Mouse (Mus musculus): ENCODE results near the gene Ptges. TPM values are rescaled to one million over a fixed set of nuclear protein-coding genes. Genes with fewer than 3 reads are reported as not detected.

Ptges gene
- total RNA-seq, 2 experiments from 2014 or later = 0.09 TPM; not detected in 1

DNA sequence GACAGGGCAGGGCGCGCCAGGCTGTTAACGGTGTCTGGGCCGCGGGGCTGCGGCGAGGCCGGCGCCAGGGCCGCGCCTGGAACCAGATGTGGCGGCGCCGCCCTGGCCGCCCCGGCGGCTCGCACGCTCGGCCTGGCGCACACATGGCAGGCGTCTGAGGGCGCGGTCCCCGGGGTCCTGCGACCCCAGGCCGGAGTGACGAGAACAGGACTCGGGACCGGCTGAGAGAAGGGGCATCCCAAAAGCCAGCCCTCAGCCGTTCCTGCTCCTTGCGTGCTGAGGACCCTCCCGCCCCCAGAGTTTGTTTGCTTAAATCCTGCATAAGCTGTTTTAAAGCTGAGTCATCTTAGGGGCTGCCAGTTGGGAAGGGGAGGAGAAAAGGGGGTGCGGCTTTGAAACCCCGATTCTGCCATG is 64.7 kb downstream of the Ptges start:
- no peak for ATAC-seq (replicated peaks; ENCODE audit: low FRiP score, low TSS enrichment, poor library complexity, severe bottlenecking)

DNA sequence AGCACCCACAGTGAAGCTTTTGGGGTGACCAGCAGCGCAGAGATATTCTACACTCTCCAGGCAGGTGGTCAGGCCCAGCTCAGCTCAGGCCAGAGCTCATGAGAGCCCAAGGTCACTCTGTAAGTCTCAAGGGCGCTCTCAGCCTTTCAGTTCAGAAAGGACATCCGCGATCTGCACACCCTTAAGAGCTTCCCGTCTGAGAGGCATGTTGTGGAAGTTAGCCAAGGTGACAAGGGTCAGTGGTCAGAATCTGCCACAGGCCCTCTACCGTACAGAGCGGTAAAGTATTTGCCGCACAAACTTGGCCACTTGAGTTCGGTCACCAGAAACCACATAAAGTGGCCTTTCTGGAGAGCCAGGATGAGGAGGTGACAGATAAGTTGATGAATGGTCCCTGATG is 66.1 kb downstream of the Ptges start:
- no peak for ATAC-seq (replicated peaks; ENCODE audit: low FRiP score, low TSS enrichment, poor library complexity, severe bottlenecking)

DNA sequence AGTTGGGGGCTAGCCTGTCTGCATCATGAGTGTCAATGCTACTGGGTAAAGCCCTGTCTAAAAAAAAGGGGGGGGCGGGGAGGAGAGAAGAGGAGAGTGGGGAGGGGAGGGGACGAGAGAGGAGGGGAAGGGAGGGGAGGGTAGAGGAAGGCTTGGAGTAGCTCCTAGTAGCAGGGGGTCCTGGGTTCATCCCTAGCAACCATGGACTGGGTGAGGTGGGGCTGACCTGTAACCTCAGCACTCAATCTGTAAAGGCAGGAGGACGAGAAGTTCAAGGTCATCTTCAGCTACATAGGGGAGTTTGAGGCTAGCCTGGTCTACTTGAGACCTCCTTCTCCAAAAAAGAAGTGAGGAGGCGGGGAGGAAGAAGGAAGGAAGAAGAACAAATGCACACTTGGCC is 67.6 kb downstream of the Ptges start:
- ATAC-seq (replicated peaks; ENCODE audit: low FRiP score, low TSS enrichment, poor library complexity, severe bottlenecking) = no peak

DNA sequence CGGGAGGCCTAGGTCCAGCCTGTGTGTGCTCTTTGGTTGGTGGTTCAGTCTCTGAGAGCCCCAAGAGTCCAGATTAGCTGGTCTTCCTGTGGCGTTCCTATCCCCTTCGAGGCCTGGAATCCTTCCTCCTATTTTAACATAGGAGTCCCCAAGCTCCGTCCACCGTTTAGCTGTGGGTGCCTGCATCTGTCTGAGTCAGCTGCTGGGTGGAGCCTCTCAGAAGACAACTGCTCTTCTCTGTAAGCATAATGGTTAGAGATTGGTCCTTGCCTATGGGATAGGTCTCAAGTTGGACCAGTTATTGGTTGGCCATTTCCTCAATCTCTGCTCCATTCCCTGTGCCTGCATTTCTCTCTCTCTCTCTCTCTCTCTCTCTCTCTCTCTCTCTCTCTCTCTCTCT is 69.9 kb downstream of the Ptges start:
- no peak for ATAC-seq (replicated peaks; ENCODE audit: low FRiP score, low TSS enrichment, poor library complexity, severe bottlenecking)

DNA sequence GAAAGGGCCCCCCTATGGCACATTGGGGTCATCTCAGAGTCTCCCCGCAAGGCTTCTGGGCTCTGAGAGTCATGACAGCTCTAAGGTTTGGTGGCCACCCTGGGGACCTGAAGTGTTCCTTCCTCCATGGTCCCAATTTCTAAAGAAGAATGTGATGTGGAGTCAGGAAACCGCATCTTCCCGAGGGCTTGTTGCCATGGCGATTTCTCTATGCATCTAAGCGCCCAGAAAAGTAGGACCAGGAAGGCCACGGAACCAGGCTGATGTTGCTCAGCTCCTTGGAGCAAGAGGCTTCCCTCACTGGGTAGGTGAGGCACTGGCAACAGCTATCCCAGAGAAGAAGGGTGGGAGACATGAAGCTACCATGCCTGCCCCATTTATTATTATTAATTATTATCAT is 72.6 kb downstream of the Ptges start:
- ATAC-seq (replicated peaks; ENCODE audit: low FRiP score, low TSS enrichment, poor library complexity, severe bottlenecking) = no peak

DNA sequence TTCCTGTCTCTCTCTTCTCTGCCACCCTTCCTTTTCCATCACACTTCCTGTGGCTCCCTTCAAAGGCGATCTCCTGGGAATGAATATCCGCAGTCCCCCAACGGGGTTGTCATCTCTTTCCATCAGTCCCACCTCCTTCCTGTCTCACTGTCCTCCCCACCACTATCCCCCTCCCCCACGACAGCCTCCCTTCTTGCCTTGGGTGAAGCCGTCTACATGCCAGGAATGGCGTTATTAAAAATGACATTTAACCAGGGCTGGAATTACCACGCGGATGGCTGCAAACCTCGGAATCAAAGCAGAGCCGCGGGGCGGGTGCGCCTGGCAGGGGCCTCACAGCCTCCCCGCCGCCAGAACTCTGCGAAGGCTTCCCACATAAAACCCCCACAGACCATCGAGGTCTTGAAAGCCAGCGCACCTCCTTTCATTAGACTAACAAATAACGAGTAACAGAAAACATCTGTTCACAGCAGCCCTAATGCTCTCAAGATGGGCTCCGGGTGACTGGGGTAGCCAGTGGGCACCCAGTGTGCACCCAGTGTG is 76.8 kb downstream of the Ptges start:
- ATAC-seq (replicated peaks; ENCODE audit: low FRiP score, low TSS enrichment, poor library complexity, severe bottlenecking) = no peak

DNA sequence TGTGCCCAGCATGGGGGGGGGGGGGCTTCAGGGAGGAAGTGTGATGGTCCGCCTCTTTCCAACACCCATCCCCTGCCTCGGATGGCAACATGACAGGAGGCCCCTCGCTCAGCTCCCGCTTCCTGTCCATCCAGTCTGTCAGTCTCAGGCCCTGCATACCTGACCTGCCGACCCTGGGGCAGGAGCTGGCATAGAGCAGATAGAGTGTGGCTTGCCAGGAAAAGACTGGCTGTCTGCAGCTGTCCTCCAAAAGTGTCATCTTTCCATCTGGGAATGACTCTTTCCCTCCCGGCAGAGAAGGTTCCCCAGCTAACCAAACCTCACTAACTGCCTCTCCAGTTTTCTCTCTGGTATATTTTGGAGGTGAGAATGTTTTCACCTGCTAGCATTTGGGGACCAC is 79.1 kb downstream of the Ptges start:
- no peak for ATAC-seq (replicated peaks; ENCODE audit: low FRiP score, low TSS enrichment, poor library complexity, severe bottlenecking)

DNA sequence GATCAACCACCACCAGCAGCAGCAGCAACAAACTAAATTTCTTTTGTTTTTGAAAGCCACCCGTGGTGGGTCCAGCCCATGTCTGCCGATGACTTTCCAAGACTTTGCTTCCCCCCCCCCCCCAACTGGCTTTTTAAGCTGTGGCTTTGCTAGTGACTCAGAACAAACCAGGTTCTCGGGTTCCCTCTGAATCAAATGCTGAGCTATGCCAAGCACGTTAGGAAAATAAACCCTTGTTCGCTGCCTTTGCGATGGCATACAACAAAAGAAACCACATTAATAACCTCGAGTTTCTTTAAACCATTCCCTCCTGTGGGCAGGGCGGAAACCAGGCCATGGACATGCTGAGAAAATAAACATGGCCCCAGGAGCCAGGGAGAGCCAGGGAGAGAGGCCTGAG is 81.5 kb downstream of the Ptges start:
- ATAC-seq (replicated peaks; ENCODE audit: low FRiP score, low TSS enrichment, poor library complexity, severe bottlenecking) = no peak

DNA sequence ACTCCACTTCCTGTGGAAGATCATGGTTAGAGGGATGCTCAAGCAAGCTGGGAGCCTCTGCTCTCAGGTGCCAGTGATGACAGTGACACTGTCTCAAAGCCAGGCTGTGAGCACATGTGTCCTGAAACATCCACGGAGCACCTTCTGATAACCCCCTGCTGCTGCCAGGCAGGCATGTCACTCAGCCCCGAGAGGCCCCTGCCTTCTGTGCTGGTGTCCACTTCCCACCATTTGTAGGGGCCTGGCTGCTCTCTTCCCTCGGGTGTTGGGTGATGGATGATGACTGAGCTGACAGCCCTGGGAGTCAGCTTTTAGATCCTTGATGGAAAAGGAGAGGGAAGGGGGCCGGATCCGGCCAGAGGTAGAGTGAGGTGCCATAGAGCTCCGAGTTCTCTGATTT is 82.9 kb downstream of the Ptges start:
- ATAC-seq (replicated peaks; ENCODE audit: low FRiP score, low TSS enrichment, poor library complexity, severe bottlenecking) = no peak

DNA sequence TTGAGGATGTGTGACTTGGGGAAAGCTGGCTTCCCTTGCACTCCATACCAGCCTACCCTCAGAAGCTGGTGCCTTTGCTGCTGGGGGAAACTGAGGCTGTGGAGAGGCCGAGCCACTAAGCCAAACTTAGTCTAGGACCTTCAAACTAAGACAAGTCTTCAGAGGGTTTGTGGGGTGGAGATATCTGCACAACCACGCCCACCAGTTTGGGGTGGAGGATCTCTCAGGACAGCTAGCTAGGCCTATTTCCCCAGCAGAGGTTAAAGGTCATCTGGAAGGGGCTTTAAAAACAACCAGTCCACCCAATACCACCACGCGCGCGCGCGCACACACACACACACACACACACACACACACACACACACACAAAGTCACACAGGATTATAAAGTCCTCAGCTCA is 83.4 kb downstream of the Ptges start:
- ATAC-seq (replicated peaks; ENCODE audit: low FRiP score, low TSS enrichment, poor library complexity, severe bottlenecking) = no peak

DNA sequence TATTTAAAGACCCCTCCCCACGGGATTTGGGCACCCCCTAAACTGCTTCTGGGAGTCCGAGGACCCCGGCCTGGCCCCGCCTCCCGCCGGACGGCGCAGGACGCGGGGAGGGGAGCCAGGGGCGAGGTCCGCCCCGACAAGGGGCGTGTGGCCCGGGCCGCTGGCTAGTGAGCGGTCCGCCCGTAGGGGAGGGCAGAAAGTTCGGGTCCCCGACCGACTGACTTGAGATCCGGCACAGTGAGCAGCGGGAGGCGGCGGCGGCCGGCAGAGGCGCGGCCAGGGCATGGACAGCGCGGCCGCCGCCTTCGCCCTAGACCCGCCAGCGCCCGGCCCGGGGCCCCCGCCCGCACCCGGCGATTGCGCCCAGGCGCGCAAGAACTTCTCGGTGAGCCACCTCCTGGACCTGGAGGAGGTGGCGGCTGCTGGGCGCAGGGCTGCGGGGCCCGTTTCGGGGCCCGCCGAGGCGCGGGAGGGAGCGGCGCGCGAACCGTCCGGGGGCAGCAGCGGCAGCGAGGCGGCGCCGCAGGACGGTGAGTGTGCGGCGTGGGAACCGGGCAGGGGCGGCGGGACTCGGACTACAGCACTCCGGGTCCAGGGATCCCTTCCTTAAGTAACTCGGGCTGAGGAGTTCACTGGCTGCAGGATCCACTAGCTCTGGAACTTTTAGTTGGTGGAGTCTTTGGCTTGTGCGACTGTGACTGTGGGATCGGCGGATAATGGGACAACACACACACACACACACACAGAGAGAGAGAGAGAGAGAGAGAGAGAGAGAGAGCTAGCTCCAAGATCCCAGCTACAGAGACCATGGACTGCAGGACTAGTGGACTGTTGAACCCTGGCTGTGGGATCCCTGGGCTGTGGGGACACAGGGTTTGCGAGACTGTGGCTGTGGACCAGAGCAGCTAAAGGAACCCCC is 84.3 kb downstream of the Ptges start:
- ATAC-seq (replicated peaks; ENCODE audit: low FRiP score, low TSS enrichment, poor library complexity, severe bottlenecking) = no peak

DNA sequence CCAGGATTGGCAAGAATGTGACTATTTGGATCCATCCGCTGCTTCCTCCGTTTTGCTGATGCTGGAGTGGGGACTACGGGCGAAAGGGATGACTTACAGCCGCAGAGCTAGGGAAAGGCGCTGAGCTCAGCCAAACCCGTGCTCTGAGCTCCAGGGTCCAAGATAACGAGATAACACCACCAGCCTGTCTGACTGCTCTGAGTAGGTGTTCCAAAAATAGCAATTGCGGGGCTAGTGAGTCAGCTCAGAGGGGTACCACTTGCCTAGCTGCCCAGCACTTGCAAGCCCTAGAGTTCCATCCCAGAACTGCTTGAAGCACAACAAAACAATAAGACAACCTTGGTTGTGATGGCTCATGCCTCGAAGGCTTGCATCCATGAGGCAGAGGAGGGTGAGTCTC is 87.0 kb downstream of the Ptges start:
- ATAC-seq (replicated peaks; ENCODE audit: low FRiP score, low TSS enrichment, poor library complexity, severe bottlenecking) = no peak

Other genes starting within 250 kb of the Ptges start
- gene 1700001O22Rik, start 126.2 kb downstream of the Ptges start, total RNA-seq (2014; fragmentation: Nextera tagmentation) = 0.54 and 1.2 TPM in 2 replicates
- gene 1700001O22Rik, start 126.2 kb downstream of the Ptges start, total RNA-seq (2017) = not detected in 2 replicates
- 23.7 and 36.8 TPM in 2 replicates for gene Ntmt1, start 122.0 kb downstream of the Ptges start, total RNA-seq (2014; fragmentation: Nextera tagmentation)
- 9.8 and 14.7 TPM in 2 replicates for gene Ntmt1, start 122.0 kb downstream of the Ptges start, total RNA-seq (2017)
- 30.1 and 31.3 TPM in 2 replicates for gene Asb6, start 99.5 kb downstream of the Ptges start, total RNA-seq (2014; fragmentation: Nextera tagmentation)
- gene Asb6, start 99.5 kb downstream of the Ptges start, total RNA-seq (2017) = 16.2 and 37.6 TPM in 2 replicates
- gene Prrx2, start 94.9 kb downstream of the Ptges start, total RNA-seq (2014; fragmentation: Nextera tagmentation) = not detected in 2 replicates
- gene Prrx2, start 94.9 kb downstream of the Ptges start, total RNA-seq (2017) = not detected in 2 replicates
- gene Tor1b, start 23.1 kb upstream of the Ptges start, total RNA-seq (2014; fragmentation: Nextera tagmentation) = 37.2 and 49.8 TPM in 2 replicates
- 43.3 and 46.5 TPM in 2 replicates for gene Tor1b, start 23.1 kb upstream of the Ptges start, total RNA-seq (2017)
- gene Tor1a, start 38.1 kb upstream of the Ptges start, total RNA-seq (2014; fragmentation: Nextera tagmentation) = 22.3 and 28.1 TPM in 2 replicates
- 28.3 and 46.0 TPM in 2 replicates for gene Tor1a, start 38.1 kb upstream of the Ptges start, total RNA-seq (2017)
- gene BC005624, start 52.3 kb upstream of the Ptges start, total RNA-seq (2014; fragmentation: Nextera tagmentation) = 37.7 and 46.7 TPM in 2 replicates
- gene BC005624, start 52.3 kb upstream of the Ptges start, total RNA-seq (2017) = 70.5 and 93.3 TPM in 2 replicates
- gene Usp20, start 52.4 kb upstream of the Ptges start, total RNA-seq (2014; fragmentation: Nextera tagmentation) = 11.0 and 16.9 TPM in 2 replicates
- gene Usp20, start 52.4 kb upstream of the Ptges start, total RNA-seq (2017) = 3.2 and 14.1 TPM in 2 replicates
- 30.7 and 46.4 TPM in 2 replicates for gene Fnbp1, start 212.1 kb upstream of the Ptges start, total RNA-seq (2014; fragmentation: Nextera tagmentation)
- 16.0 and 36.4 TPM in 2 replicates for gene Fnbp1, start 212.1 kb upstream of the Ptges start, total RNA-seq (2017)
- gene Gpr107, start 222.5 kb upstream of the Ptges start, total RNA-seq (2014; fragmentation: Nextera tagmentation) = 19.6 and 30.4 TPM in 2 replicates
- gene Gpr107, start 222.5 kb upstream of the Ptges start, total RNA-seq (2017) = 15.0 and 18.2 TPM in 2 replicates